Comparison of ENCODE assay signal across 28 mouse cellular contexts in genomic region chr19:6101186-6101585, GRCm38 (mm10). TPM values are rescaled to one million over a fixed set of nuclear protein-coding genes. Genes with fewer than 3 reads are reported as not detected.
"Had no signal": no experiment of that assay in that cellular context is flagged by ENCODE, and none has a peak within 500 bp of the region (broad histone marks: within the 10 kb centered on the region; RNA-seq: fewer than 3 reads in every experiment).

No protein-coding gene starts in this region.

- H3K9me3 ChIP-seq: limb, embryonic 10.5 days; limb, embryonic 13.5 days; liver, embryonic 13.5 days; midbrain, embryonic 12.5 days; neural tube, embryonic 13.5 days; stomach, embryonic 15.5 days had no signal

- H3K9ac ChIP-seq: limb, embryonic 13.5 days; liver, postnatal 0 days; lung, embryonic 14.5 days; midbrain, embryonic 12.5 days; neural tube, embryonic 13.5 days; stomach, embryonic 15.5 days had no signal

- DNase-seq: kidney, adult 18-20 months; kidney, adult 9 months; kidney, postnatal 14 days; kidney, postnatal 4 days; liver; liver, embryonic 13.5 days; liver, postnatal 0 days; lung, embryonic 14.5 days; lung, postnatal 10 days; lung, postnatal 4 days; retina, postnatal 1 day; right cerebral cortex, postnatal 25 days; spleen, adult 18-20 months; thymus, postnatal 25 days had no signal

- ATAC-seq: liver, postnatal 0 days; midbrain, embryonic 16.5 days had no signal

- H3K27me3 ChIP-seq: limb, embryonic 13.5 days; liver, embryonic 13.5 days; midbrain, embryonic 12.5 days; neural tube, embryonic 13.5 days; stomach, embryonic 15.5 days had no signal

- H3K36me3 ChIP-seq: neural tube, embryonic 13.5 days; stomach, embryonic 15.5 days had no signal

- H3K4me3 ChIP-seq: limb, embryonic 10.5 days; limb, embryonic 13.5 days; liver, embryonic 13.5 days; midbrain, embryonic 12.5 days; myocyte; neural tube, embryonic 13.5 days; stomach, embryonic 15.5 days had no signal

- H3K27ac ChIP-seq: limb, embryonic 10.5 days; limb, embryonic 13.5 days; midbrain, embryonic 12.5 days; neural tube, embryonic 13.5 days; stomach, embryonic 15.5 days had no signal

- H3K4me2 ChIP-seq: limb, embryonic 13.5 days; liver, embryonic 13.5 days; lung, embryonic 14.5 days; midbrain, embryonic 12.5 days; neural tube, embryonic 13.5 days; stomach, embryonic 15.5 days had no signal

- H3K4me1 ChIP-seq: limb, embryonic 13.5 days; midbrain, embryonic 12.5 days; neural tube, embryonic 13.5 days; stomach, embryonic 15.5 days had no signal

RNA-seq across cellular contexts. Expression of gene Naaladl1, which starts 4.4 kb away (rescaled TPM):
- total RNA-seq: layer of hippocampus, postnatal 14 days; monocyte, adult 5-6 weeks; neutrophil, adult 5-6 weeks had no signal

RNA-seq across cellular contexts. Expression of gene AC131692.1, which starts 7.0 kb away (rescaled TPM):
- total RNA-seq: layer of hippocampus, adult 18-20 months; layer of hippocampus, postnatal 14 days; left cerebral cortex, adult 18-20 months; left cerebral cortex, postnatal 25 days; monocyte, adult 5-6 weeks; neutrophil, adult 5-6 weeks had no signal
- polyA plus RNA-seq: liver, postnatal 0 days; lung, embryonic 14.5 days; midbrain, embryonic 12.5 days; midbrain, embryonic 16.5 days; neural tube, embryonic 13.5 days; thymus, postnatal 0 days had no signal

RNA-seq across cellular contexts. Expression of gene Cdca5, which starts 16.4 kb away (rescaled TPM):
- total RNA-seq: layer of hippocampus, adult 18-20 months had no signal
